Mouse (Mus musculus): ENCODE measurements around the gene Col2a1. TPM values are rescaled to one million over a fixed set of nuclear protein-coding genes. Genes with fewer than 3 reads are reported as not detected.
A peak's percentile ranks its signal among the peaks of the same experiment; 100 is the strongest.

The Col2a1 gene
- total and polyA plus RNA-seq, 2 experiments from 2014 or later = 0.18 to 0.38 TPM

GRCm38 (mm10) chr15:97965311-97966045 lies 39.0 kb downstream of the Col2a1 start:
- TF ChIP-seq CTCF (IDR thresholded peaks at IDR 0.05; ENCODE audit: low read depth) = no peak
- TF ChIP-seq EP300 (IDR thresholded peaks at IDR 0.05; ENCODE audit: low read depth) = no peak
- Histone ChIP-seq H3K4me3 (ENCODE audit: low read depth, low read length) (no peak overlapping the region), H3K9me3 (replicated peaks; ENCODE audit: control insufficient read depth, low read length) (no peaks in the 10 kb centered on the region), H3K4me2 (ENCODE audit: low read depth, low read length) (no peak overlapping the region), H3K36me3 (replicated peaks; ENCODE audit: control insufficient read depth, insufficient read depth, low read length) (peaks cover 6% of the 10 kb centered on the region; the same call in 1 of the 2 replicates), H3K27ac (ENCODE audit: low read depth) (no peak overlapping the region), H3K9ac (replicated peaks; ENCODE audit: low read depth, low read length) (no peak overlapping the region), H3K4me1 (ENCODE audit: control insufficient read depth, insufficient read depth) (no peaks in the 10 kb centered on the region), H3K27me3 (ENCODE audit: control insufficient read depth, insufficient read depth, low read length) (no peaks in the 10 kb centered on the region)
- ATAC-seq (ENCODE audit: insufficient read depth, low read depth) = no peak
- no peak for DNase-seq (ENCODE audit: low spot score)
- WGBS = 74% methylated on average over 17 of the region's 17 CpGs

- Histone ChIP-seq H3K36me3 (replicated peaks; ENCODE audit: control insufficient read depth, insufficient read depth, low read length) (peaks cover 6% of the 10 kb centered on the region; the same call in 1 of the 2 replicates), H3K9me3 (replicated peaks; ENCODE audit: control insufficient read depth, low read length) (no peaks in the 10 kb centered on the region), H3K9ac (replicated peaks; ENCODE audit: low read depth, low read length) (peak overlapping the region; percentile 67), H3K4me1 (ENCODE audit: control insufficient read depth, insufficient read depth) (no peaks in the 10 kb centered on the region), H3K4me2 (ENCODE audit: low read depth, low read length) (peak overlapping the region; percentile 90), H3K27me3 (ENCODE audit: control insufficient read depth, insufficient read depth, low read length) (no peaks in the 10 kb centered on the region), H3K4me3 (ENCODE audit: low read depth, low read length) (peak overlapping the region; percentile 68), H3K27ac (ENCODE audit: low read depth) (peak overlapping the region; percentile 56; the same call in 1 of the 2 replicates)
- DNase-seq (ENCODE audit: low spot score) (no peak), ATAC-seq (ENCODE audit: insufficient read depth, low read depth) (no peak)
- WGBS = 37% methylated on average over 7 of the region's 7 CpGs
- TF ChIP-seq EP300 (IDR thresholded peaks at IDR 0.05; ENCODE audit: low read depth) (no peak), CTCF (IDR thresholded peaks at IDR 0.05; ENCODE audit: low read depth) (no peak)
Measured at GRCm38 (mm10) chr15:97964836-97965187, 39.7 kb downstream of the Col2a1 start.

GRCm38 (mm10) chr15:97963989-97964835 lies 40.3 kb downstream of the Col2a1 start, which contains the start of gene Tmem106c:
Tmem106c (plus strand) TSS chr15:97964200.
- Histone ChIP-seq H3K9me3 (replicated peaks; ENCODE audit: control insufficient read depth, low read length) (no peaks in the 10 kb centered on the region), H3K4me1 (ENCODE audit: control insufficient read depth, insufficient read depth) (no peaks in the 10 kb centered on the region), H3K4me2 (ENCODE audit: low read depth, low read length) (peak within 1 kb of the TSS; percentile 90), H3K27me3 (ENCODE audit: control insufficient read depth, insufficient read depth, low read length) (no peaks in the 10 kb centered on the region), H3K9ac (replicated peaks; ENCODE audit: low read depth, low read length) (peak within 1 kb of the TSS; percentile 67), H3K27ac (ENCODE audit: low read depth) (peak within 1 kb of the TSS; percentile 62), H3K36me3 (replicated peaks; ENCODE audit: control insufficient read depth, insufficient read depth, low read length) (peaks cover 3% of the 10 kb centered on the region; the same call in 1 of the 2 replicates), H3K4me3 (ENCODE audit: low read depth, low read length) (peak within 1 kb of the TSS; percentile 68)
- under 1% methylated on average over 63 of the region's 67 CpGs for WGBS
- DNase-seq (ENCODE audit: low spot score) (peak; percentile 90), ATAC-seq (ENCODE audit: insufficient read depth, low read depth) (peak; percentile 93)
- peak; percentile 93 for TF ChIP-seq CTCF (IDR thresholded peaks at IDR 0.05; ENCODE audit: low read depth)
- TF ChIP-seq EP300 (IDR thresholded peaks at IDR 0.05; ENCODE audit: low read depth) = no peak

- peak overlapping the region; percentile 57; the same call in 1 of the 2 replicates for H3K9ac ChIP-seq (replicated peaks; ENCODE audit: low read depth, low read length)
- peak overlapping the region; percentile 68 for H3K4me3 ChIP-seq (ENCODE audit: low read depth, low read length)
- TF ChIP-seq EP300 (IDR thresholded peaks at IDR 0.05; ENCODE audit: low read depth) (no peak), CTCF (IDR thresholded peaks at IDR 0.05; ENCODE audit: low read depth) (no peak)
- H3K27me3 ChIP-seq (ENCODE audit: control insufficient read depth, insufficient read depth, low read length) = no peaks in the 10 kb centered on the region
- ATAC-seq (ENCODE audit: insufficient read depth, low read depth) = no peak
- no peaks in the 10 kb centered on the region for H3K9me3 ChIP-seq (replicated peaks; ENCODE audit: control insufficient read depth, low read length)
- 10% methylated on average over 13 of the region's 13 CpGs for WGBS
- DNase-seq (ENCODE audit: low spot score) = no peak
- no peaks in the 10 kb centered on the region for H3K4me1 ChIP-seq (ENCODE audit: control insufficient read depth, insufficient read depth)
- H3K27ac ChIP-seq (ENCODE audit: low read depth) = peak overlapping the region; percentile 62
- H3K4me2 ChIP-seq (ENCODE audit: low read depth, low read length) = peak overlapping the region; percentile 90
- H3K36me3 ChIP-seq (replicated peaks; ENCODE audit: control insufficient read depth, insufficient read depth, low read length) = no peaks in the 10 kb centered on the region
Measured at GRCm38 (mm10) chr15:97963329-97963988, 41.0 kb downstream of the Col2a1 start.

GRCm38 (mm10) chr15:97956416-97956815 lies 48.1 kb downstream of the Col2a1 start:
- 64% methylated on average over 11 of the region's 11 CpGs for WGBS
- ATAC-seq (ENCODE audit: insufficient read depth, low read depth) (no peak), DNase-seq (ENCODE audit: low spot score) (no peak)
- Histone ChIP-seq H3K27me3 (ENCODE audit: control insufficient read depth, insufficient read depth, low read length) (peaks cover 16% of the 10 kb centered on the region; the same call in 1 of the 2 replicates), H3K36me3 (replicated peaks; ENCODE audit: control insufficient read depth, insufficient read depth, low read length) (no peaks in the 10 kb centered on the region), H3K4me1 (ENCODE audit: control insufficient read depth, insufficient read depth) (no peaks in the 10 kb centered on the region), H3K9ac (replicated peaks; ENCODE audit: low read depth, low read length) (no peak overlapping the region), H3K4me2 (ENCODE audit: low read depth, low read length) (no peak overlapping the region), H3K9me3 (replicated peaks; ENCODE audit: control insufficient read depth, low read length) (no peaks in the 10 kb centered on the region), H3K27ac (ENCODE audit: low read depth) (no peak overlapping the region), H3K4me3 (ENCODE audit: low read depth, low read length) (no peak overlapping the region)
- no peak for TF ChIP-seq CTCF (IDR thresholded peaks at IDR 0.05; ENCODE audit: low read depth)
- TF ChIP-seq EP300 (IDR thresholded peaks at IDR 0.05; ENCODE audit: low read depth) = no peak

Measured in heart, postnatal 0 days (tissue).